Mouse (Mus musculus): ENCODE measurements around the gene Uba7. TPM values are rescaled to one million over a fixed set of nuclear protein-coding genes. Genes with fewer than 3 reads are reported as not detected.

Gene Uba7
- total RNA-seq, 2 experiments from 2014 or later = 14.2 to 22.1 TPM

Other genes starting within 250 kb of the Uba7 start
- 100 to 1,000 TPM; 115 to 118 TPM for gene Rbm5, start 204.5 kb upstream of the Uba7 start, total RNA-seq (2021)
- 10 to 100 TPM; 48.3 to 52.8 TPM for gene Rbm6, start 102.3 kb upstream of the Uba7 start, total RNA-seq (2021)
- 10 to 100 TPM; 18.8 to 21.5 TPM for gene Mon1a, start 87.4 kb upstream of the Uba7 start, total RNA-seq (2021)
- gene Mst1r, start 68.6 kb upstream of the Uba7 start, total RNA-seq (2021) = 10 to 100 TPM; 10.8 to 11.4 TPM
- not detected for gene Actl11, start 47.0 kb upstream of the Uba7 start, total RNA-seq (2021)
- gene Camkv, start 39.8 kb upstream of the Uba7 start, total RNA-seq (2021) = 1 to 10 TPM; 4.2 to 6.2 TPM
- gene Traip, start 25.4 kb upstream of the Uba7 start, total RNA-seq (2021) = 1 to 10 TPM; 1.0 to 1.1 TPM
- under 1 TPM in 1 of 2 experiments, not detected in 1; 0.29 TPM for gene Gm20661, start 7.6 kb downstream of the Uba7 start, total RNA-seq (2021)
- gene Inka1, start 10.4 kb downstream of the Uba7 start, total RNA-seq (2021) = 1 to 10 TPM; 4.3 to 6.4 TPM
- 1 to 10 TPM in 1 of 2 experiments, not detected in 1; 1.2 TPM for gene Cdhr4, start 17.0 kb downstream of the Uba7 start, total RNA-seq (2021)
- gene Gm20662, start 20.8 kb downstream of the Uba7 start, total RNA-seq (2021) = 1 to 10 TPM in 1 of 2 experiments, not detected in 1; 2.4 TPM
- gene Ip6k1, start 27.0 kb downstream of the Uba7 start, total RNA-seq (2021) = 100 to 1,000 TPM; 112 to 126 TPM
- gene Gmppb, start 73.7 kb downstream of the Uba7 start, total RNA-seq (2021) = 10 to 100 TPM; 19.8 to 20.1 TPM
- 1 to 10 TPM; 2.0 to 3.5 TPM for gene Amigo3, start 77.7 kb downstream of the Uba7 start, total RNA-seq (2021)
- gene Mst1, start 104.9 kb downstream of the Uba7 start, total RNA-seq (2021) = under 1 TPM in 1 of 2 experiments, not detected in 1; 0.23 TPM
- 10 to 100 TPM; 54.0 to 63.2 TPM for gene Rnf123, start 107.8 kb downstream of the Uba7 start, total RNA-seq (2021)
- 10 to 100 TPM; 71.8 to 86.6 TPM for gene Apeh, start 119.1 kb downstream of the Uba7 start, total RNA-seq (2021)
- 1 to 10 TPM; 1.8 to 3.1 TPM for gene Bsn, start 214.9 kb downstream of the Uba7 start, total RNA-seq (2021)